Mouse (Mus musculus) stomach, embryonic 14.5 days (tissue): Measurements from ENCODE around the gene Traf3ip2. TPM values are rescaled to one million over a fixed set of nuclear protein-coding genes. Genes with fewer than 3 reads are reported as not detected.

ENCODE experiments used
- ATAC-seq: fragments of 200-750 bp; cut with Nextera tagmentation; 2 replicates; pipeline ENCODE4 v1.8.0; 2017; ENCODE audit warnings: low read depth, moderate TSS enrichment; ENCODE audit not compliant: insufficient number of reproducible peaks, insufficient read depth, low FRiP score
- H3K27ac ChIP-seq: fragments of 300-500 bp; sonication (generic); 2 replicates; pipeline ENCODE4 v1.5.1; 2014; ENCODE audit warnings: mild to moderate bottlenecking, low read length, moderate library complexity, mixed read lengths
- H3K27me3 ChIP-seq: fragments of 300-500 bp; sonication (generic); 2 replicates; pipeline ENCODE4 v1.6.1; 2014; ENCODE audit warnings: low read length, control low read depth, mixed read lengths; ENCODE audit not compliant: control insufficient read depth, insufficient read depth
- H3K36me3 ChIP-seq: fragments of 300-500 bp; sonication (generic); 2 replicates; pipeline ENCODE4 v1.6.1; 2014; ENCODE audit warnings: mild to moderate bottlenecking, control low read depth, low read length, moderate library complexity, mixed read lengths; ENCODE audit not compliant: control insufficient read depth, insufficient read depth
- H3K4me1 ChIP-seq: fragments of 300-500 bp; sonication (generic); 2 replicates; pipeline ENCODE4 v1.6.1; 2014; ENCODE audit warnings: low read length, control low read depth, mixed read lengths; ENCODE audit not compliant: control insufficient read depth, insufficient read depth
- H3K4me2 ChIP-seq: fragments of 300-500 bp; sonication (generic); replicated peaks from 2 replicates; pipeline ENCODE4 v1.6.1; 2014; ENCODE audit warnings: low read depth, low read length, control low read depth
- H3K4me3 ChIP-seq: fragments of 300-500 bp; sonication (generic); 2 replicates; pipeline ENCODE4 v1.5.1; 2014; ENCODE audit warnings: low read depth, low read length, control low read depth
- H3K9ac ChIP-seq: fragments of 300-500 bp; sonication (generic); replicated peaks from 2 replicates; pipeline ENCODE4 v1.6.1; 2014; ENCODE audit warnings: low read depth, mild to moderate bottlenecking, control low read depth, low read length, moderate library complexity, mixed read lengths
- H3K9me3 ChIP-seq: fragments of 300-500 bp; sonication (generic); 2 replicates; pipeline ENCODE4 v1.6.1; 2016; ENCODE audit warnings: low read depth, low read length, control low read depth; ENCODE audit not compliant: control insufficient read depth
- WGBS: fragments of 180-500 bp; shearing (Covaris S2); extraction: QIAGEN DNeasy Blood & Tissue Kit; methylation state at CpG from one replicate; pipeline ENCODE4 v1.1.7; 2014; 5-methylcytosine and 5-hydroxymethylcytosine counted together
- polyA plus RNA-seq: library from polyadenylated mRNA; unstranded; fragments of >200 nt; fragmentation: Nextera tagmentation; extraction: Ambion mirVana; gene quantifications from 2 replicates; pipeline ENCODE4 v1.2.1, GENCODE M21; 2014

Traf3ip2 gene
- polyA plus RNA-seq, 1 experiment from 2014 or later: 30.2 TPM

DNA sequence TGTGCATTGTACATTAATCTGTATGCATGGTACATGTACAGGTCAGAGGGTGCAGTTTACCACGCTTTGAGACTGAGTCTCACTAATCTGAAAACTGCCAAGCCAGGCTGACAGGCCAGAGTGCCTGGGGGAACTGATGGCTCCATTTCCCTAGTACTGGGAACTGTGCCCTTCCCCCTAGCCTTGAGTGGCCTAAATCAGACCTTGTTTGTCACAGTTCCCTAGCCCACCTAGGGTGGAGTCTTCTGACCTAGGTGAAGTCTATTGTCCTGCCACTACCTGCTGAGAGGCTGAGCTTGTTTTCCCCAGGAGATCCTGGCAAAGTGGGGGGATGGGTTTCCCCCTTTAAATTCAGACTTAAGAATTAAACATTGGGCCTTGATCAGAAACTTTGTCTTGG is 18.0 kb upstream of the Traf3ip2 start:
- Histone ChIP-seq H3K4me1 (peaks cover 19% of the 10 kb centered on the region), H3K4me2 (no peak overlapping the region), H3K27ac (peak overlapping the region; percentile 89; the same call in 1 of the 2 replicates), H3K27me3 (no peaks in the 10 kb centered on the region), H3K4me3 (no peak overlapping the region), H3K36me3 (no peaks in the 10 kb centered on the region), H3K9me3 (peaks cover 9% of the 10 kb centered on the region; the same call in 1 of the 2 replicates), H3K9ac (no peak overlapping the region)
- 75% methylated on average over 1 of the region's 1 CpGs for WGBS
- no peak for ATAC-seq

DNA sequence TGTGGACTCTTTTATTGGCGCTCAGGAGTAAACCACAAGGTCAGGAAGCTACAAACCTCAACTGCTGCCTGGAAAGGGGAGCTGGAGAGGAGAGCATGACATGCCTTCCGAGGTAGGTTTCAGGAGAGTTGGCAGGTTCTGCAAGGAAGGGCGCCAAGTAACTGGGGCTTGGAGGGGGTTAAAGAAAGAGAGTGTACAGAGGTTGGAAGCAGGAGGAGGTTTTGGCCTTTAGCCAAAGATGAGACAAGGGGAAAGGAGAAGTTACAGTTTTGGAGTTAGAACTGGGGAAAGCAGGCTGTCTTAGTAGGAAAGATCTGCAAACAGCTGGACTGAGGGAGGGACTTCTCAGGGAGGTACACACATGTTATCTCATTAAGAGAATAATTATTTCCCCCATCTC is 16.9 kb upstream of the Traf3ip2 start:
- Histone ChIP-seq H3K4me3 (no peak overlapping the region), H3K4me1 (peaks cover 19% of the 10 kb centered on the region), H3K27me3 (no peaks in the 10 kb centered on the region), H3K36me3 (no peaks in the 10 kb centered on the region), H3K27ac (peak overlapping the region; percentile 89), H3K4me2 (no peak overlapping the region), H3K9ac (no peak overlapping the region), H3K9me3 (peaks cover 9% of the 10 kb centered on the region; the same call in 1 of the 2 replicates)
- ATAC-seq: peak; percentile 28; the same call in 1 of the 2 replicates
- WGBS: 42% methylated on average over 3 of the region's 3 CpGs

- Histone ChIP-seq H3K36me3 (no peaks in the 10 kb centered on the region), H3K9ac (no peak overlapping the region), H3K4me2 (no peak overlapping the region), H3K27ac (peak overlapping the region; percentile 7; the same call in 1 of the 2 replicates), H3K4me3 (no peak overlapping the region), H3K4me1 (peaks cover 19% of the 10 kb centered on the region), H3K9me3 (peaks cover 9% of the 10 kb centered on the region; the same call in 1 of the 2 replicates), H3K27me3 (no peaks in the 10 kb centered on the region)
- WGBS: 39% methylated on average over 9 of the region's 9 CpGs
- no peak for ATAC-seq
These were observed 15.5 kb upstream of the Traf3ip2 start for GRCm38 (mm10) chr10:39597116-39597791.

DNA sequence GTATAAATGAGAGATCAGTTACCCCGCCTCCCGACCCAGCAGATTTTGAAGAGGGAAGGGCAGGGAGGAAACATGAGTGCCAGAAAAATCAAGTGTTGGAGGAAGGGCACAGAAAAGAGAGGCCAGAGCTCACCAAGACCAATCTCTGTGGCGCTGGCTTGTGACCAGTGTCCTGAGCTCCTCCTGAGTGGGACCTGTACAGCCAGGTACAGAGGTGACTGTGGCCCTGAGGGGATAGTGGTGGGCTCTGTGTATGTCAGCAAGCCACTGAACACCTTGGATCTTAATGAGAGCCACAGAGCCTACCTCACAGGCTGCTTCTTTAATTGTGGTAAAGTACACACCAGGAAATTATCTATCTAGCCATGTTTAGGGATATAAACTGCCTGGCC is 14.9 kb upstream of the Traf3ip2 start:
- no peak overlapping the region for H3K4me2 ChIP-seq
- no peak overlapping the region for H3K27ac ChIP-seq
- no peak for ATAC-seq
- H3K9me3 ChIP-seq: peaks cover 9% of the 10 kb centered on the region; the same call in 1 of the 2 replicates
- no peak overlapping the region for H3K4me3 ChIP-seq
- peaks cover 19% of the 10 kb centered on the region for H3K4me1 ChIP-seq
- H3K9ac ChIP-seq: no peak overlapping the region
- H3K36me3 ChIP-seq: no peaks in the 10 kb centered on the region
- 55% methylated on average over 3 of the region's 3 CpGs for WGBS
- no peaks in the 10 kb centered on the region for H3K27me3 ChIP-seq

DNA sequence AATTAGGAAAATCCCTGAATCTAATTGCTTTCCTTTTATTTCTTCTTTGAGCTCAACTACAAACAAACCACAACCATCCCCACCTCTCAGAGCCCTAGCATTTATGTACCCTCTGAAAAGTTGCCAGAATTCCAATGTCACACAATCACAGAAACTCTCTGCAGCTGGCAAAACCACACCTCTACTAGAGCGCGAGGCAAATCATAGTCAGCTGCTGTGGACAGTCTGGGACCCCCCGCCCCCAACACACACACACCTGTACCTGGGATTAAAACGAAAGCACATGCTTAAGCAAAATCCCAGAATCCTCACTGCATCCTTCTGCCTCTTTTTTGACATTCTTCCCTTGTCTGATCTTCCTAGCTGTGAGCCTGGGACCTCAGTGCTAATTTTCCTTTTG is 13.1 kb upstream of the Traf3ip2 start:
- Histone ChIP-seq H3K4me2 (no peak overlapping the region), H3K27me3 (no peaks in the 10 kb centered on the region), H3K4me3 (no peak overlapping the region), H3K9me3 (0 out of 2 replicates have a peak, but pooled peaks cover 1% of the 10 kb centered on the region), H3K4me1 (peaks cover 19% of the 10 kb centered on the region), H3K36me3 (no peaks in the 10 kb centered on the region), H3K27ac (no peak overlapping the region), H3K9ac (no peak overlapping the region)
- no peak for ATAC-seq
- 86% methylated on average over 4 of the region's 4 CpGs for WGBS

GRCm38 (mm10) chr10:39600115-39600514 is 12.6 kb upstream of the Traf3ip2 start:
- Histone ChIP-seq H3K4me1 (peaks cover 18% of the 10 kb centered on the region), H3K9ac (no peak overlapping the region), H3K27me3 (no peaks in the 10 kb centered on the region), H3K4me3 (no peak overlapping the region), H3K9me3 (0 out of 2 replicates have a peak, but pooled peaks cover 5% of the 10 kb centered on the region), H3K27ac (no peak overlapping the region), H3K4me2 (no peak overlapping the region), H3K36me3 (no peaks in the 10 kb centered on the region)
- no peak for ATAC-seq
- 75% methylated on average over 1 of the region's 1 CpGs for WGBS

DNA sequence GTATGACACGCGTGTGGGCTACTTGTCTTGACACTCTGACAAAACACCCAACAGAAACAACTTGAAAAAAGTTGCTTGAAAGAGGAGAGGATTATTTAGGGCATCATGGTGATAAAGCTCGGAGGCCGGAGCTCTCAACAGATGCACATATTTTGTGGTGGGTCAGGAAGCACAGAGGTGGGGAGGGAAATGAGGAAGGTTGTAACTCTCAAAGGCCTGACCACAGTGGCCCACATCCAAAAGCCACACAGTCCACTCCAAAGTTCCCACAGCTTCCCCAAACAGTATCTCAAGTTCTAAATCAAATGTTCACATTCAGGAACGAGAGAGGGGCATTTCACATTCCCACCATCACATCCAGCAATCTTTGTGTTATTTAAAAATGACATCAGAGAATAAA is 11.7 kb upstream of the Traf3ip2 start:
- Histone ChIP-seq H3K27me3 (no peaks in the 10 kb centered on the region), H3K9me3 (0 out of 2 replicates have a peak, but pooled peaks cover 5% of the 10 kb centered on the region), H3K4me2 (no peak overlapping the region), H3K4me1 (peaks cover 9% of the 10 kb centered on the region), H3K36me3 (no peaks in the 10 kb centered on the region), H3K27ac (no peak overlapping the region), H3K4me3 (no peak overlapping the region), H3K9ac (no peak overlapping the region)
- WGBS: 86% methylated on average over 5 of the region's 5 CpGs
- ATAC-seq: no peak

DNA sequence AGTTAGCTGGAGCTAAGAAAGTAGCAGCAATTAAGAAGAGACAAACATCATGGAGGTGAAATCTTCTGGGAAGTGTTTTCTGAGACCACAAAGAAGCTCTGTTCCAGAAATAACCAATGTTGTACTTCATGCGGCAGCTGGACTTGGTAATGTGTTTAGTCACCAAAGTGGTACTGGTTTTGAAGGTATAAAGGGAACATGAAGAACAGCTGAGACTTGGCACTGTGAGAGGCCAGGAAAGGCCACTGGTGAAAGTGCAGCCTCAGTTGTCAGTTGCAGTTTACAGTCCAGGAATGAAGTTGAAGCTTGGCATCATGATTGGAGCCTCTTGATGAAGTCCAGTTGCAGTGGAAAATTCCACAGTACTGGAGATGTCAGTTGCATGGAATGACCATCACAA is 6.3 kb upstream of the Traf3ip2 start:
- Histone ChIP-seq H3K27me3 (no peaks in the 10 kb centered on the region), H3K9ac (no peak overlapping the region), H3K9me3 (0 out of 2 replicates have a peak, but pooled peaks cover 12% of the 10 kb centered on the region), H3K4me2 (no peak overlapping the region), H3K4me1 (no peaks in the 10 kb centered on the region), H3K36me3 (no peaks in the 10 kb centered on the region), H3K4me3 (no peak overlapping the region), H3K27ac (no peak overlapping the region)
- WGBS: 86% methylated on average over 1 of the region's 1 CpGs
- ATAC-seq: no peak
